Mouse (Mus musculus) common myeloid progenitor, adult 5-6 weeks (primary cell): ENCODE measurements around the gene Pde4b. TPM values are rescaled to one million over a fixed set of nuclear protein-coding genes. Genes with fewer than 3 reads are reported as not detected.

Experiments used
- ATAC-seq: replicated peaks from 2 replicates; pipeline ENCODE4 v1.8.0; 2016; ENCODE audit warnings: low read depth, mild to moderate bottlenecking, moderate TSS enrichment, inconsistent platforms; ENCODE audit not compliant: poor library complexity, severe bottlenecking
- total RNA-seq: library from RNA; stranded (forward); fragments of 200-1000, 187-1606 nt; gene quantifications from 2 replicates; pipeline ENCODE4 v1.2.3, GENCODE M21; 2017

The Pde4b gene
- total RNA-seq, 1 experiment from 2014 or later = 85.2 TPM

DNA sequence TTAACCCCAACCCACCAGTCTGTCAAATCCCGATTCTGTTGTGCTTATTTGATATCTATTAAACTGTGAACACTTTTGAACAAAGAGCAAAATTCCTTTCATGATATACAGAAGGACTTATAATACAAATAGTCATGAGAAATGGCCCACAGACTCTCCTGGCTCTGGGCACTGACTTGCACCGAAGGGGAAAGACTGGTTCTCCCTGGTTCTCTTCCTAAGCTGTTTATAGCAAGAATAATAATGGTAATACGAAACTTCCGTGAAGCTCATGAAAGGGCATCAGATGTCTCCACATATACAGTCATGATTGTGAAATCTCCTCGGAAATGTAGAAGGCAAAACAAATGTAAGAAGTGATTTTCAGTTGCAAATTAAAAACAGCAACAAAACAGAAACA, 287.3 kb downstream of the Pde4b start:
- ATAC-seq = no peak

GRCm38 (mm10) chr4:102382763-102383505, 295.6 kb downstream of the Pde4b start:
- ATAC-seq = no peak

- no peak for ATAC-seq
Observed at GRCm38 (mm10) chr4:102393605-102394004, 306.3 kb downstream of the Pde4b start.

GRCm38 (mm10) chr4:102397334-102397733, 310.0 kb downstream of the Pde4b start:
- ATAC-seq = no peak

GRCm38 (mm10) chr4:102398512-102398911, 311.2 kb downstream of the Pde4b start:
- ATAC-seq = no peak

DNA sequence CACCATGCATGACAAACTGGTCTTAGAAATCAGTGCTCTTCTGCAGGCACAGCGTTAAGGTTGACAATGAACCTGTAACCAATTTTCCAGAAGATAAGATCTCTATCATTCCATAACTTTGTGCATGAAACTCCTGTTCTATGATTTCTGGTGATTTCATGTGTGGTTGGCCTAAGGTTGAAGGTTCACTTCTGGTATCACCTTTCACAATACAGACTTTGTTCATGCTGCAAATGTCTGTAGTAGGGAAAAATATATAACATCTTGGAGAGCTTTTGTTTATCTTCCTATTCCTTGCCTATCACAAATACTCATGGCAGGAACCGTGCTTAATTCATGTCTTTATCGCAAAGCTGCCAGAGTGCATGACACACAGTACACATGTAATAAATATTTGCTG, 319.5 kb downstream of the Pde4b start:
- ATAC-seq = no peak

- ATAC-seq = no peak
Observed at GRCm38 (mm10) chr4:102408132-102408531, 320.8 kb downstream of the Pde4b start.

DNA sequence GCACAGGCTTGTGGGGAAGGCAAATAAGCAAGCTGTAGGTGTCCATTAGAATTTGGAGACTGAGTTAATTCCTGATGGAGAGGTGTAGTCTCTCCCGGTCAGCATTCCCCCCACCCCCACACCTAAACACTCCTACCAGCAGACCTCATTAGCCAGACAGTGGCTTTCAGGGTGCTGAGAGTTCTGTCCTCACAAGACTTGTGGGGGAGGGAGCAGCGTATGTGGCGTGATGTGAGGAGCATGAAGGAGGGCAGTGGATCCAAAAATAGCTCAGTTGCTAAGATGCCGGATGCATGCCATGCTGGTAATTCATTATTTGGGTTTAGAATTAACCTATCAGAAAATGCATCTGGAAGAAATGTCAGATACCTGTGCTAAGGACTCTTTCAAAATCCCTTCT, 321.6 kb downstream of the Pde4b start:
- ATAC-seq = no peak

DNA sequence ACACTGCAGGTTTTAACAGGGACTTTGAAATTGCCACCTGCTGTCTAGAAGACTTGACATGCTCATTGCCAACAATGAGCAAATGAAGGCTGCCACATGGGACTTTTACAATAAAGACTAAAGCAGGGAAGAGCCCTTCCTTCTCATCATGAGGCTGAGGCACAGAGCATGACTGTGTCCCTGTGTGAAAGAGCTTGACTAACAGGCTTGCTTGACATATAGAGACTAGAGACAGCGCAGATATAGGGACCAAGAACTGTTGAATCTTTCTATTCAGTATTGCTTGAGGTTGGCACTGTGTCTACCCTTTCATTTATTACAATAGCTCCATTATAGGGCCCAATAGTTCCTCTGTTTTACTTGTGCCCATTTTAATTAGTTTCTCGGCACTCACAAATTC, 325.8 kb downstream of the Pde4b start:
- ATAC-seq = no peak

DNA sequence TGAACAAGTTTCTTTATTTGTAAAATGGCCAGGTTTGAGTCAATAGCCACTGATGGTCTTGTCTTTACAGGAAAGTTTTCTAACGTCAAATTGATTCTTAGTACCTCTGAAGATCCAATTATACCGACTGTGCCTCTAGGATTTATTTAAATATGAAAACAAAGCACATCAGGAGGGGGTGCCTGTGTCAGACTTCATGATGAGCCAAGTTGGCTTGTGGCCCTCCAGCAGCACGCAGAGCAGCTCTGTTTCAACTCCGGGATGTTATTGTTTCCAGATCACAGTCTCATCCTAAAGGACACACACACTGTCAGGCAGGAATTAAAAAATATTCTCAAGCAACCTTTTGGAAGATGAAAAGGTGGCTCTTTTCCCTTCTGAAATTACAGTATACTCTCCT, 326.5 kb downstream of the Pde4b start:
- no peak for ATAC-seq

DNA sequence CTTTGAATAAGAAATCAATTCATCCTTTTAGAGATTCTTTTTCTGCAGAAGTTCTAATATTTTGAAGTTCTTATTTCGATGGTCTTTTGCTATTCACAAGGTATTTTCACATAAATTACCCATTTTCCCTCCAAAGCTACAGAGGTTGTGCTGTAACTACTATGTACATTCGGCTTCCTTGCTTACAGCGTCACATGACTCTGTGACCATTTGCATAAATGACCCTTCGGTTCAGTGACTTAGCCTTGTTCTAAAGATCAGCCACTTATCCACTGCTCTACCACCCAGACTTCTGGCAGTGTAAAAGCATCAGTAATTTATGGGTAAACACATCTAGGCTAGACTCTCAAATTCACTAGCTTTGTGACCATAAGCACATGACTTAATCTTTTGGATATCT, 327.3 kb downstream of the Pde4b start:
- ATAC-seq = no peak

- ATAC-seq = no peak
Observed at GRCm38 (mm10) chr4:102420794-102421397, 333.6 kb downstream of the Pde4b start.

- no peak for ATAC-seq
Observed at GRCm38 (mm10) chr4:102421398-102421859, 334.1 kb downstream of the Pde4b start.

DNA sequence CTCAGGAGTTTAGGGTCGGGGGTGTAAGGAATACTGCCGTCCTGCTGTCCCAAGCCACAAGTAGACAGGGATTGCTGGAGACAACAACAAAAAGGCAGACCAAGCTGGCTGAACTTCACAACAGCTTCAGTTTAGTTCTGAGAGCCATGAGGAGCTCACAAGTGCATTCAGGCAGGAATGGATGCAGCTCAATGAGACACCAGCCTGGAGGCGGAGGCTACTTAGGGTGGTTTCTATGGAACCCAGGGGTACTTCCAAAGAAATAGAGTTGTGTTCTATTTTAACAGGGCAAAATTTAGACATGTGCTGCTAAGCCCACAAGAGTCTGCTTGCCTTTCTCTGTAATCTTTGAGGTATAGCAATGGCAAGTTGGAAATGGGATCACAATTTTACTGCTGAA, 336.8 kb downstream of the Pde4b start:
- no peak for ATAC-seq

GRCm38 (mm10) chr4:102425422-102425821, 338.1 kb downstream of the Pde4b start:
- no peak for ATAC-seq

GRCm38 (mm10) chr4:102429730-102430341, 342.5 kb downstream of the Pde4b start:
- peak; percentile 77; the same call in 1 of the 2 replicates for ATAC-seq

DNA sequence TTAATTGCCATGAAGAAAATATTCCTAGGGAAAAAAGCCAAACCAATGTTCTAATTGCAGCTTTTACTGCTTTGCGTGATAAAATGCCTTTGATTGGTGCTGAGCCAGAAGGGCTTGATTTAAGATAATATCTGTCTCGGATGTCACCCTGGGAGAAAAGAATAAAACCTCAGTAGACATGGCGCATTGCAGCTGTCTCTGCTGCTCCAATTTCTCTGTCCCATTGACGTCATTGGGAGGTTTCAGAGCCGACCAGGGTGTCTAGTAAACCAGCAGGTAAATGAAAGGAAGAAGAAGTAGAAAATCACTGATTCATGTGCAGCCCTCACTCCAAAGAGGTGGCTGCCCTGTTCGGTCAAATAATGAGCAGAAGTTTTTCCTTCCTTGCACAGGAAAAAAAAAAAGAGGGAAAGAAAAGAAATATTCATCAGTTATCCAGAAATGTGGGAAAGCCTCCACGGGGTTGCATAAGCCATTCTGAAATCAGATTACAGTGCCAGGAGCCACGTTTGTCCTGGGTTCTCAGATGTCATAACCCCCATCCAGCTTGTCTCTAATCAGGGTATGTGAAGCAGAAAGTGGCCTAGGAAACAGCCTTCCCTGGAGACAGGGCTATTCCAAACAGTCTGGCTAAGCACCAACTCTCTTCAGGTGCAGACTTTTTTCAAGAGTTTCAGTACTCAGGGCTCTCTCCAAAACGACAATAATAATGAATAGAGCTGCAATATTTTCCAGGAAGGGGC, 344.9 kb downstream of the Pde4b start:
- no peak for ATAC-seq

DNA sequence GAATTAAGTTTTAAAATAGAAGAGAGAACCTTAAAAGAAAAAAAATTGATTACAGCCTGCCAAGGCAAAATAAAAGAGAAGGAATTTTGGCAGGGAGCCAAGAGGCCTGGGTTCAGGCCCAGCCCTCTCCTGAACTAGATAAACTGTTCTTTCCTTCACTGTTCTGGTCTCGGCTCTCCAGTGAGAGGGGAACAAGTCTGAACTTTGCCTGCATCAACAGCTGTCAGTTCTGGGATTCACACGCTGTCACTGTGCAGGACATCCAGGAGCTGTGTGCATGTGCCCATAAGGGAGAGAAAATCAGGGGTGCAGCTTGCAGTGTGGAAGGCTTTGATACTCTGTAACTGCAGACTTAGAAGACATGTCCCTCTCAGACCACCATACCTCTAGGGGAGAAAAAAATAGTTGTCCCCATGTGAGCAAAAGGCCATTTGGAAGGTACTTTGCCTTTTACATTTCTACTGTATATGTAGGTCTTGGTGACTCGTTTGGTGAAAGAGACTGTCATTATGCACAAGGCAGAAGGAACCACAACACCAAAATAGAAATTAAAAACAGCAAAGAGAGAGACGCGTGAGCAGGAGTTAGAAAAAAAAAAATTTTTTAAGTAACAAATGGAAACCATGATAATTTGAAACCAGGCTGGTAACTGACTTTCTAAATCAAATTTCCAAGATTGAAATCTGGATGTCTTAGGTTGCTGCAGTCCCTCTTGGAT, 352.2 kb downstream of the Pde4b start:
- ATAC-seq = no peak

GRCm38 (mm10) chr4:102440119-102440481, 352.8 kb downstream of the Pde4b start:
- ATAC-seq = no peak

DNA sequence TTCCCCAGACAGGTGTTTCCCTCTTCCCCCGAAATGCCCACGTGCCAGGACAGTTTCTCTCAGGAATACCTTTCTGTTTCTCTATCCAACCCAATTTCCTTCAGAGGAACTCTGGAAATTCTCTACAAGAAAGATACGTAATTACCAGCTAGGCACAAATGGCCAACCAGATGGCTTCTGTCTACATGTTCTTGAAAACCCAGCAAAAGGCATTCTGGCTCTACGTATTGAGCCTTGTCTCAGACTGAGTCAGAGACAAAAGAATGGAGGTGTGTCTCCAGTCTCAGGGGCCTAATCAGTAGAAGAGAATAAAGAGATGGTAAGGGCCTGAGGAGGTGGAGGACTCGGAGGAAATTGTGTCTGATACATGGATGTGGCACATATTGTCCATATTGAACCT, 356.2 kb downstream of the Pde4b start:
- ATAC-seq = no peak
